Mouse (Mus musculus) left cerebral cortex, postnatal 36 days (tissue): ENCODE measurements at regions not wholly inside any gene's neighbourhood (a gene's known extent, or its start where the extent isn't known, plus 50 kb on each side); places are given as distances from the start of the nearest gene placed in this dataset.
A peak's percentile ranks its signal among the peaks of the same experiment; 100 is the strongest.

Source experiments
- DNase-seq, 2 experiments: peaks; one replicate each; pipeline ENCODE4 v3.0.0; 2021 to 2022; ENCODE audit warnings: low spot score in 2 of 2, mixed read lengths in 1 of 2
- intact Hi-C: fragments of 180-260 bp; cut with DNase I; formaldehyde crosslinking; loops from one replicate; pipeline ENCODE4 v1.15.1; 2025

DNA sequence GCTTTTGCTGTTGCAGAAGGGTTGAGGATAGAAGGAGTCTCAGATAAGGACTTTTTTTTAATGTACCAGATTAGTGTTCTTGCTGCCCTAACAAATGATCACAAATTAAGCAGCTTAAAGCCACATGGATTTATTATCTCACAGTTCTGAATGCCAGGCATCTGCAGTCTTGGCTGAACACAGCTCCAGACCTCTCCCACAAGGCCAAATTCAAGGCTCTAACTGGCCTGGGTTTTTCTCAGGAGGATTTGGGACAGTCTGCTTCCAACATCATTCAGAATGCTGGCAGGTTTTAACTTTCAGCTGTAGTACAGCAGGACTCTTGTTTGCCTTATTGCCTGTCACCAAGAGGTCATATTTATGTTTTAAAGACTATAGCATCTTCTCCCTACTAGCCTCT, 329.7 kb upstream of the Chrm2 start:
- intact Hi-C loops = no loop called here
- no peak for DNase-seq

DNA sequence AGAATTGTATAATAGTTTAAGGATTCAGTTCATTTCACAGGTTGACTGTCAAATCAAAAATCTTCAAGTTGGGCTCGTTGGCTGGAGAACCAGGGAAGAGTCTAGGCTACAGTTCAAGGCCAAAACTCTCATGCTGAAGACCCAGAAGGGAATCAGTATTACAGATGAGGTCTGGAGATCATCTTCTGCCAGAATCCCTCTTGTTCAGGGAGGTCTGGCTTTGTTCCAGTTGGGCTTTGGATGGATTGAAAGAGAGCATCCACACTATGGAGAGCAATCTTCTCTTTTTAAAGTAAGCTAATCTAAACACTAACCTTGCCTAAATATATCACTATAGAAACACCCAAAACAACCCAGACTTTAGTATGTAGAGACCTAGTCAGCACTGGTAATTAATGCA, 327.5 kb upstream of the Chrm2 start:
- intact Hi-C loops = no loop called here

GRCm38 (mm10) chr6:36064919-36065318, 323.0 kb upstream of the Chrm2 start:
- no peak for DNase-seq
- intact Hi-C loops = no loop called here

More for the DNA sequence above, 327.5 kb upstream of the Chrm2 start:
- DNase-seq = no peak

DNA sequence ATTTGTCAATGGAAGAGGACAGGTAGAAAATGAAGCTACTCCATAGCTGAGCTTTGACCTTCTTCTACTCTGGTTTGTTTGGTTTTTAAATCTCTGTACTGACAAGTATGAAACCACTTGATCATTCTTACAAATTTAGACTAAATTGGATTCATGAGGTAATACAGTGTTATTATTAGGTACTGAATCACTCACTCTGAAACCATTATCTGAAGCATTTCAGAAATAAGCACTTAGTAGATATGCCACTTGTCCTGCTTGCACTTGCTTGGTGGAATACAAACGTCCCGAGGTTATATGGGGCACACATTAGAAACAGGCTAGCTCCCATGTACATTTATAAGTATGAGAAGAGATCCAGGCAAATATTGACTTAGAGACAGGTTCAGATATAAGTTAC, 319.2 kb upstream of the Chrm2 start:
- intact Hi-C loops = no loop called here
- DNase-seq = no peak

DNA sequence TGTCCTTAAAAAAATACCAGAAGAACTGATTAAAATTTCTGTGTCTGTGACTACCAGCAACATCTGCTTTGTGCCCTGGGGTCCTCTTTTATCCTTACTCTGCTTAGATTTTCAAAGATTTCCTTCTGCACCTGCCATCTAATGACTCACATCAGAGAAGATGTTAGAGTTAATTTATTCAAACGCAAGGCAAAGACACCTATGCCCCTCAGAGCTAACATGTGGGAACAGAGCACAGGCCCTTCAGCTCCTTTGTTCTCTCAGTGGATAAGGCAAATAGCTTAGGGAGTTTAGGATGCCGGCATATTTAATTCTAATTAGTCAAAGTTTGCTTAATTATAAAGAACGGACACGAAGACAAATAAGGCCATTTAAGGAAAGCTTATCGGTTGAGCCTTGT, 308.3 kb upstream of the Chrm2 start:
- intact Hi-C loops = no loop called here
- no peak for DNase-seq

GRCm38 (mm10) chr6:36093584-36093983, 294.3 kb upstream of the Chrm2 start:
- intact Hi-C loops = no loop called here
- DNase-seq = no peak

DNA sequence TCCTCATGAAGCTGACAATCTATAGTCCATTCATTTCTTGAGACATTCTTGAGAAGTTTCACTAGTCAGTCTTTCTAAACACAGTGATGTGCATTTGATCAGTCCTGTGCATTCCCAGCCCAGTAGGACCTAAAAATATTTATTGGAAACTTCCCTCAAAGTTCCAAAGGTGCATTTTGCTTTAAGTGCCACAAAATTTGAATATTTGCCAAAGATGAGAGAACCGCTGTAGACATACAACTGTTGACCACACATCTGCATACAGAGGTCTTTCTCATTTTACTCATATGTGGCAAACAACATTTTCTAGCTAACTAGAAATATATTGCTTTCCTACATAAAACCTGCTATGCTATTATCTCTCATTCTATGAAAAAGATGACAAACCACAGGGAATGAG, 293.8 kb upstream of the Chrm2 start:
- intact Hi-C loops = no loop called here
- no peak for DNase-seq

- no peak for DNase-seq
- intact Hi-C loops = no loop called here
These were observed 290.5 kb upstream of the Chrm2 start for GRCm38 (mm10) chr6:36097391-36097790.

- DNase-seq = no peak
- intact Hi-C loops = no loop called here
These were observed 289.7 kb upstream of the Chrm2 start for GRCm38 (mm10) chr6:36098179-36098578.

DNA sequence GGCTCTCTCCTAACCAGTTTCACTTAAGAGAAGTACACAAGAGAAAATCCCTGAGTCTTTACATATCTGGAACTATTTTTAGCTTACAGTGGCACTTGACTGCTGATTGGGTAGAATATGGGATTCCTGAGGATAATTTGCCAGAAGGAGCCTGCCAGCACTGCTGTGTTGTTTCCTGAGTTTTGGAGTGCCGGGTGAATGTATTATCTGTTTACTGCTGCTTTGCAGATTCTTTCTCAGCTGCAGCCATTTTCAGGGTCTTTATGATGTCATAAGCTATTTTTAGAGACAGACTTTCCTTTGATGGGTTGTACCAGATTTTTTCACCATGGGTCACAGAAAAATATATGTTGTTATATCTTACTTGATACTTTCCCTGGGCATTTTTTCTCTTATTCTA, 279.1 kb upstream of the Chrm2 start:
- DNase-seq = no peak
- intact Hi-C loops = no loop called here

DNA sequence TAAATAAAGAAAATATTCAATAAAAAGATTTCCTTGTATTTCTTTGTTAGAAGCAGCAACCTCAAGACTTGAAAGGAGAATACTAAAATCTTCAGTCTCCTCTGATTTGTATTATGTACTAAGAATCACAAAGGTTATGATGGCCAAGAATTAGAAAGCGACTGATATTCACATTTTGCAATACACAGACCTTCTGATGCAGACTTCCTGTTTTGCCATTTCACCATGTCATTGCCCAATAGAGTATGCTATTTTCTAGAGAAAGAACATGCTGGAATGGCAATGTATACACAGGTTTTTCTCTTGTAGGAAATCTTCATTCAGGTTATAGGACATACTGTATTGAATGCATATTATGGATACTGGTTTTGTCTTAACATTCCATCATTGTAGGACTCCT, 250.7 kb upstream of the Chrm2 start:
- intact Hi-C loops = no loop called here
- DNase-seq = no peak

- intact Hi-C loops = no loop called here
- DNase-seq = no peak
These were observed 240.6 kb upstream of the Chrm2 start for GRCm38 (mm10) chr6:36147267-36147666.

DNA sequence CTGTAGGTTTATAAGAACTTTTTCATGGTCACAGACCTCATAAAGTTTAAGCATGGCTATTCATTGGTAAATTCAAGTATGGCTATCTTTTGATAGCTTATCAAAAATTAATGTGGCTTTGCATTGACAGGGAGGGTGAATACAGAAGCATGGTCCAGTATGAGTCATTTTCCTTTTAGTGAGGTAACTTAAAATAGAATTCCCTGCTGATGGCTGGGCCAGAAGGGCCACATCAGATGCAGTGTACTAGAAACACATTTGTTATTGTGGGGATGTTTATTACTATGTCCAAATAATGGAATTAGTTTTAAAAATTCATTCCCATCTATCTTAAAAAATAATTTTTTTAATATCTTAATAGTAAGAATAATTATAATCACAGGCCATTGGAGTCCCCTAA, 213.4 kb upstream of the Chrm2 start:
- intact Hi-C loops = no loop called here
- no peak for DNase-seq

DNA sequence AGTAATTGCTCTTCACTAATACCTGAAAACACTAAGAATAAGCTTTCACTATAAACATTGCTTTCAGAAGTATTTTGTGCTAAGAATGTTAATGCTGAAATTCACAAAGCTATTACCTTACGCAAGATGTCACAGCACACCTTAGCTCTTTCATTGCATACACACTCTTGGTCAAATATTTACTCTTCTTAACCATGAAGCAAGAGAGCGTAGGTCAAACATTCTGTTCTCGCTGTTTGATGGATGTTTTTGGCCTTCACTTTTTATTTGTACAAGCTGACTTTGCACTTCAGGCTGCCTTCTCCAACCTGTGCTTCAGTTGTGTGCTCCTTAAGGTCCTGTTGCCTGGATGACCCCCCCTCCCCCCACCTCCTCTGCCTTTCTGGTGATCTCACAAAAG, 212.8 kb upstream of the Chrm2 start:
- DNase-seq = no peak
- intact Hi-C loops = no loop called here

DNA sequence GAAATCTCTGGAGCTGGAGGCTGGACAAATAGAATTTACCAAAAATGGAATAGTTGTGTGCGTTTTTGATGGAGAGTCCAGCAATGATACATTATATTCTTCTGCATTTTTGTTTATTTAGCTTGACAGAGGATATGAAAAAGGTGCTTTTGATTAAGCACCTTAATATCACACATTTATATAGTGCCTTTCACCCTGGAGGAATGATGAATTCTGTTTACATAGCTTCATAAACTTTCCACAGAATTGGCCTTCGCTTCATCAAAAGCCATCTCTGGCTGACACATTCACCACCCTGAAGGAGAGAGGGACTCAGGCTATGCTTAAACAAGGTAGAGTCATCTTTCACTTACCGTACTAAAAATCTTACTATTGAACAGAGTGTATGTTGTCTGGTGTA, 208.0 kb upstream of the Chrm2 start:
- intact Hi-C loops = no loop called here

DNA sequence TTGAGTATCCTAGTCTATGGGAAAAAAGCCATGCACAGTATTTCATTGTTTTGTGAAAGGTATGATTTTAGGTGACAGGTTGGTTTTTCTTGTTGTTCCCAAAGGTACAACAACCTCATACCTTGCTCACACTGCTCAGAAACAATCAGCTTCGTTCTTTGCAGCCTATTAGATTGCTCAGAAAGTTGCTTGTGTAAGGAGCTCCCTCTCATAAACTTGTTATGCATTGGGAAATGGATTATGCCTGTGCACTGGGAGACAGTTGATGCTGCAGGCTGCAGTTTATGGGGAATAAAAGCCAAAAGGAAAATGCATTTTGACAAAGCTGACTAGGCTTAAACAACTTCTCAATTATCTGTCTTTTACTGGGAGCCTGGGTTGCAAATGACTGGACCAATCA, 205.2 kb upstream of the Chrm2 start:
- intact Hi-C loops = no loop called here

More for the DNA sequence above, 208.0 kb upstream of the Chrm2 start:
- DNase-seq = no peak

DNA sequence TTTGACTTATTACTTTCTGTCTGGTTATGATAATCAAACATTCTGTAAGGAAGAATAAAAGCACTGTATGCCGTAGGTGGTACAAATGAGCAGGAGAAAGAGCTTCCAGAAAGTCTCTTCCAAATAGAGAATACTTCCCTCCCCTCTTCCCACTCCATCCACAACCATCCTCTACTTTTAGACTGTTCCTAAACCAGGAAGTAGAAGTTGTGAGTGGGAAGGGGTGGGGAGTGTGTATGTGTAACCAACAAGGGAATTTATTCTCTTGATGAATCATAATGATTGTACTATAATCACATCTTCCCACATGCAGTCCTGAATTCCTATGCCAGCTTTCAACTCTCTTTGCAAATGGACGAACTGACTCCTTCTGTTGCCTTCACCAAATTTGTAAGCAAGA, 181.2 kb upstream of the Chrm2 start:
- DNase-seq = peak; percentile 19 to 21
- intact Hi-C loops = no loop called here

More for the DNA sequence above, 205.2 kb upstream of the Chrm2 start:
- DNase-seq = no peak

DNA sequence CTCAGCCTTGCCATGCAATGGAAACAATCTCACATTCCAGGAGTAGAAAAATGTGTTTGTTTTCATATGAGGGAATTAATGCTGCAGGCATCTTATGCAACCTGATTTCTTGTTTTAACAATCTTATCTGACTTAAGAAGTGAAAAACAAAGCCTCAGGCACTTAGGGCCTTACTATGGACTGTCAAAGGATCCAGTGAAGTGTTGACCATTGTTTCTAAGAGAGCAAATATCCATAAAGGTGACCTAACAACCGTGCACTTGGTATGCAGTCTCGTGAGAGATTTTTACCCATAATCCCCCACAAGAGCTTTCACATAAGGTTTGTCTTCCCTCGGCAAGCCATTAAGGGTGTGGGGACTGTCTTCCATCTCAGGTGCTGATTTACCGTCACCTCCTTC, 166.6 kb upstream of the Chrm2 start:
- intact Hi-C loops = no loop called here
- DNase-seq = no peak

DNA sequence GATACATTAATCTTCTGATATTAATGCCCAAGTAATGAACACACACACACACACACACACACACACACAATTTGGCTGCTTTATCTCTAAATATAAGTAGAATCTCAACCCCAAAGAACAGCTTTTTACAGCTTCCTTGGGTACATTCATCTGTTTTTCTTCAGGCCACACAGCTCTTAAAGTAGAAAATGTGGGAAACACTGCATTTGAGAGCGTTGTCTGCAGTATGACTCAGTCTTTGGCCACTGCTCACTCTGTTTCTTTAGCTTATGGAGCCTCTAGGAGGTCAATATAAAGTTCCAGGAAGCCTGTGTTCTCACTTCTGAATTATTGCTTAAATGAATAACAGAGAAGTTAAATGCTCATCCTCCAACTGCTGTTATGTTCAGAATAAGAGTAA, 153.4 kb upstream of the Chrm2 start:
- DNase-seq = no peak
- intact Hi-C loops = no loop called here

GRCm38 (mm10) chr6:36247027-36247426, 140.9 kb upstream of the Chrm2 start:
- DNase-seq = no peak
- intact Hi-C loops = loop anchor here (10.0 kb wide), 1 partner anchor 862 kb away; no protein-coding TSS in a partner anchor

DNA sequence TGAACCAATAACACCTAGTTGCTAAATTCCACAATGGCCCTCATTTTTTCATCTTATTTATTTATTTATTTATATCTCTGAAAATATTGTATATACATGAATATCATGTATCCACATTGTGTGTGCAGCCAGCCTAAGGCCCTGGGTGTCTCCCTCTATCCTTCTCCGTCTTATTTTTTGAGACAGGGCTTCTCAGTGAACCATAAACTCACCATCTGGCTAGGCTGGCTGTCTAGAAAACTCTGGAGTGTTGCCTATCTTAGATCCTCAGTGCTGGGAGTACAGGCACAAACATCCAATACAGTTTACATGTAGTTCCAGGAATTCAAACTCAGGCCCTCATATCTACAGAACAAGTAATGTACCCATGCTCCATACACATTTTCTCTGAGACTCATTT, 139.7 kb upstream of the Chrm2 start:
- no peak for DNase-seq
- intact Hi-C loops = loop anchor here (10.0 kb wide), 1 partner anchor 863 kb away; no protein-coding TSS in a partner anchor

DNA sequence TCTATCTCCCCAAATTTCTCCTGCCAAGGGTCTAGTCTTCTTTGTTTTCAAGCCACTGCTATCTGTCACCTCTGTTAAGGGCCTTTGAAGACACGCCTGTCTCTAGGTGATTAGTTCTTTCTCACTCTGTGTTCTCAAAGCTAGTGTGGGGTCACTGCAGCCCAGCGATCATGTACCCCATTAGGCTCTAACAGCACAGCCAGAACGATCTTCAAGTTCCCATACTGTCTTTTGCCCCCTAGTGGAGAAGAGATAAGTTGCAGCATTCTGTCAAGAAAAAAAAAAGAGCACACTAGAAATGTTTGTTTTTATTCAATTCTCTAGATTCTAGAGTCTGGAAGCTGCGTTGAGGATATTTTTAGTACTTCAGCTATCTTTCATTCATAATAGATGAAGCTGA, 138.8 kb upstream of the Chrm2 start:
- DNase-seq = no peak
- intact Hi-C loops = loop anchor here (10.0 kb wide), 1 partner anchor 864 kb away; no protein-coding TSS in a partner anchor
